Mouse (Mus musculus) left cerebral cortex, adult 9 months (tissue): ENCODE measurements around the gene Tom1.

Experiments used
- DNase-seq, 2 experiments: peaks; one replicate each; pipeline ENCODE4 v3.0.0; 2022; ENCODE audit warnings: low spot score in 2 of 2

Gene Tom1

GRCm38 (mm10) chr8:75088989-75089881 lies 55.7 kb downstream of the Tom1 start:
- peak; percentile 72 to 81 for DNase-seq

- no peak for DNase-seq
Measured at GRCm38 (mm10) chr8:75090781-75091365, 57.4 kb downstream of the Tom1 start.

- DNase-seq: peak; percentile 72 to 91
Measured at GRCm38 (mm10) chr8:75093399-75094156, 60.1 kb downstream of the Tom1 start, which contains the start of gene Hmox1. Gene Hmox1, plus strand, starts transcription at chr8:75093621.

GRCm38 (mm10) chr8:75102956-75103355 lies 69.5 kb downstream of the Tom1 start:
- no peak for DNase-seq

- no peak for DNase-seq
Measured at GRCm38 (mm10) chr8:75103376-75103878, 69.9 kb downstream of the Tom1 start.

GRCm38 (mm10) chr8:75108527-75109235 lies 75.2 kb downstream of the Tom1 start:
- peak in 1 of 2 experiments; percentile 75 for DNase-seq

- DNase-seq: peak; percentile 97 to 100
Measured at GRCm38 (mm10) chr8:75109236-75109967, 75.9 kb downstream of the Tom1 start, which contains the start of gene Mcm5. Gene Mcm5, plus strand, starts transcription at chr8:75109569.

GRCm38 (mm10) chr8:75110093-75110492 lies 76.6 kb downstream of the Tom1 start:
- DNase-seq: no peak

- no peak for DNase-seq
Measured at GRCm38 (mm10) chr8:75118505-75118904, 85.0 kb downstream of the Tom1 start.

- no peak for DNase-seq
Measured at GRCm38 (mm10) chr8:75119287-75119686, 85.8 kb downstream of the Tom1 start.
